Mouse (Mus musculus) CD4-positive, CD25-positive, alpha-beta regulatory T cell, adult 2 months (primary cell): ENCODE data around the gene Gna11.

Source experiments
- DNase-seq: peaks from one replicate; pipeline ENCODE4 v3.0.0-alpha.2; 2012; ENCODE audit warnings: low read depth, low spot score

Gene Gna11

GRCm38 (mm10) chr10:81485479-81486018 is 59.4 kb downstream of the Gna11 start:
- DNase-seq = no peak

GRCm38 (mm10) chr10:81485060-81485449 is 59.9 kb downstream of the Gna11 start:
- peak; percentile 72 for DNase-seq

GRCm38 (mm10) chr10:81484441-81485059 is 60.4 kb downstream of the Gna11 start:
- DNase-seq = no peak

GRCm38 (mm10) chr10:81483983-81484382 is 61.0 kb downstream of the Gna11 start:
- peak; percentile 80 for DNase-seq

GRCm38 (mm10) chr10:81482533-81482889 is 62.5 kb downstream of the Gna11 start, which contains the start of gene Celf5:
Gene Celf5, minus strand, starts transcription at chr10:81482709.
- DNase-seq = peak; percentile 75

GRCm38 (mm10) chr10:81481605-81482532 is 63.1 kb downstream of the Gna11 start:
- DNase-seq = no peak
